ENCODE assay signal across 8 mouse cellular contexts in genomic region chr8:70352657-70353151, GRCm38 (mm10). TPM values are rescaled to one million over a fixed set of nuclear protein-coding genes. Genes with fewer than 3 reads are reported as not detected.
DNase-seq lines count a peak whose midpoint lies in the region; ATAC-seq and TF ChIP-seq lines count a peak whose summit lies in the region.

No protein-coding gene starts in this region.

- peak overlapping the region; percentile 99 for H3K9ac ChIP-seq in forebrain, embryonic 13.5 days
- H3K9ac ChIP-seq in kidney, embryonic 14.5 days (ENCODE audit: low read depth, low read length), result peak overlapping the region; percentile 99
- peak overlapping the region; percentile 96 for H3K9ac ChIP-seq in midbrain, embryonic 12.5 days (replicated peaks)

- DNase-seq in heart, adult 11 months, result peak; percentile 95
- no peak for DNase-seq in heart, postnatal 36 days
- DNase-seq in thymus, postnatal 36 days, result peak; percentile 52 to 72
- no peak for DNase-seq in frontal cortex, postnatal 25 days (ENCODE audit: low spot score in 2 of 2)

- no peak for TF ChIP-seq CTCF in E14TG2a.4 (conservative IDR thresholded peaks at IDR 0.05; ENCODE audit: low read length)

- H3K36me3 ChIP-seq in E14TG2a.4 (ENCODE audit: insufficient read depth, low read length), result peaks cover 45% of the 10 kb centered on the region
- peaks cover 29% of the 10 kb centered on the region for H3K36me3 ChIP-seq in forebrain, embryonic 13.5 days (ENCODE audit: poor library complexity, severe bottlenecking)
- peaks cover 24% of the 10 kb centered on the region for H3K36me3 ChIP-seq in kidney, embryonic 14.5 days (ENCODE audit: control insufficient read depth, insufficient read depth, low read length)
- H3K36me3 ChIP-seq in midbrain, embryonic 12.5 days, result peaks cover 11% of the 10 kb centered on the region; the same call in 1 of the 2 replicates

- no peaks in the 10 kb centered on the region for H3K9me3 ChIP-seq in E14TG2a.4 (ENCODE audit: low read length)
- no peaks in the 10 kb centered on the region for H3K9me3 ChIP-seq in forebrain, embryonic 13.5 days (replicated peaks)
- no peaks in the 10 kb centered on the region for H3K9me3 ChIP-seq in kidney, embryonic 14.5 days (ENCODE audit: control insufficient read depth, low read length)
- H3K9me3 ChIP-seq in midbrain, embryonic 12.5 days, result no peaks in the 10 kb centered on the region

- peaks cover 86% of the 10 kb centered on the region for H3K4me1 ChIP-seq in E14TG2a.4 (replicated peaks; ENCODE audit: low read depth, low read length)
- H3K4me1 ChIP-seq in forebrain, embryonic 13.5 days, result peaks cover 54% of the 10 kb centered on the region
- peaks cover 32% of the 10 kb centered on the region for H3K4me1 ChIP-seq in kidney, embryonic 14.5 days (ENCODE audit: control insufficient read depth, insufficient read depth, low read length)
- peaks cover 47% of the 10 kb centered on the region for H3K4me1 ChIP-seq in midbrain, embryonic 12.5 days

- H3K4me2 ChIP-seq in forebrain, embryonic 13.5 days, result peak overlapping the region; percentile 96
- H3K4me2 ChIP-seq in kidney, embryonic 14.5 days (replicated peaks; ENCODE audit: low read depth, low read length), result peak overlapping the region; percentile 98
- peak overlapping the region; percentile 99 for H3K4me2 ChIP-seq in midbrain, embryonic 12.5 days (replicated peaks)

- no peaks in the 10 kb centered on the region for H3K27me3 ChIP-seq in E14TG2a.4 (ENCODE audit: insufficient read depth, low read length)
- H3K27me3 ChIP-seq in forebrain, embryonic 13.5 days, result no peaks in the 10 kb centered on the region
- H3K27me3 ChIP-seq in kidney, embryonic 14.5 days (ENCODE audit: control insufficient read depth, insufficient read depth, low read length), result no peaks in the 10 kb centered on the region
- no peaks in the 10 kb centered on the region for H3K27me3 ChIP-seq in midbrain, embryonic 12.5 days

- peak overlapping the region; percentile 91 for H3K4me3 ChIP-seq in E14TG2a.4 (replicated peaks; ENCODE audit: low read length)
- peak overlapping the region; percentile 100 for H3K4me3 ChIP-seq in forebrain, embryonic 13.5 days
- H3K4me3 ChIP-seq in kidney, embryonic 14.5 days (ENCODE audit: low read length), result peak overlapping the region; percentile 96
- H3K4me3 ChIP-seq in midbrain, embryonic 12.5 days, result peak overlapping the region; percentile 97

- ATAC-seq in forebrain, embryonic 13.5 days, result peak; percentile 58
- peak; percentile 37 for ATAC-seq in kidney, embryonic 14.5 days (ENCODE audit: low FRiP score, low TSS enrichment)
- ATAC-seq in midbrain, embryonic 12.5 days (ENCODE audit: low FRiP score, low read depth), result peak; percentile 59

- 0% methylated on average over 61 of the region's 64 CpGs for WGBS in forebrain, embryonic 13.5 days
- under 1% methylated on average over 63 of the region's 64 CpGs for WGBS in kidney, embryonic 14.5 days
- 0% methylated on average over 53 of the region's 64 CpGs for WGBS in midbrain, embryonic 12.5 days

- peak overlapping the region; percentile 82 for H3K27ac ChIP-seq in forebrain, embryonic 13.5 days
- H3K27ac ChIP-seq in kidney, embryonic 14.5 days (ENCODE audit: low read depth, low read length), result peak overlapping the region; percentile 78
- peak overlapping the region; percentile 84 for H3K27ac ChIP-seq in midbrain, embryonic 12.5 days (replicated peaks)

- intact Hi-C loops in heart, postnatal 36 days (cut with DNase I), result no loop called here

RNA-seq across cellular contexts. Expression of gene Upf1, which starts 0.4 kb away (rescaled TPM):
- total RNA-seq in heart, postnatal 36 days (2021), result 10 to 100 TPM; 45.4 to 46.0 TPM
- polyA plus RNA-seq in forebrain, embryonic 13.5 days (2015; fragmentation: Nextera tagmentation; extraction: Ambion mirVana), result 14.2 and 16.3 TPM in 2 replicates
- 21.8 and 24.2 TPM in 2 replicates for polyA plus RNA-seq in kidney, embryonic 14.5 days (2014; fragmentation: Nextera tagmentation; extraction: Ambion mirVana)
- 32.8 and 38.0 TPM in 2 replicates for polyA plus RNA-seq in midbrain, embryonic 12.5 days (2016; fragmentation: Nextera tagmentation; extraction: Ambion mirVana)

RNA-seq across cellular contexts. Expression of gene Comp, which starts 20.7 kb away (rescaled TPM):
- 1 to 10 TPM; 4.3 to 5.6 TPM for total RNA-seq in heart, postnatal 36 days (2021)
- 0.18 and 0.35 TPM in 2 replicates for polyA plus RNA-seq in forebrain, embryonic 13.5 days (2015; fragmentation: Nextera tagmentation; extraction: Ambion mirVana)
- polyA plus RNA-seq in kidney, embryonic 14.5 days (2014; fragmentation: Nextera tagmentation; extraction: Ambion mirVana), result 0.14 and 0.26 TPM in 2 replicates
- polyA plus RNA-seq in midbrain, embryonic 12.5 days (2016; fragmentation: Nextera tagmentation; extraction: Ambion mirVana), result 0.23 TPM in 1 of 2 replicates, not detected in the other

RNA-seq across cellular contexts. Expression of gene Gdf1, which starts 23.1 kb away (rescaled TPM):
- not detected for total RNA-seq in heart, postnatal 36 days (2021)
- 0.89 and 2.5 TPM in 2 replicates for polyA plus RNA-seq in forebrain, embryonic 13.5 days (2015; fragmentation: Nextera tagmentation; extraction: Ambion mirVana)
- 7.6 and 7.9 TPM in 2 replicates for polyA plus RNA-seq in kidney, embryonic 14.5 days (2014; fragmentation: Nextera tagmentation; extraction: Ambion mirVana)
- polyA plus RNA-seq in midbrain, embryonic 12.5 days (2016; fragmentation: Nextera tagmentation; extraction: Ambion mirVana), result 3.7 and 4.5 TPM in 2 replicates

RNA-seq across cellular contexts. Expression of gene Cers1, which starts 37.1 kb away (rescaled TPM):
- total RNA-seq in heart, postnatal 36 days (2021), result under 1 TPM; 0.33 to 0.64 TPM
- polyA plus RNA-seq in forebrain, embryonic 13.5 days (2015; fragmentation: Nextera tagmentation; extraction: Ambion mirVana), result 18.2 and 20.1 TPM in 2 replicates
- polyA plus RNA-seq in kidney, embryonic 14.5 days (2014; fragmentation: Nextera tagmentation; extraction: Ambion mirVana), result 2.3 and 2.6 TPM in 2 replicates
- 15.3 and 17.1 TPM in 2 replicates for polyA plus RNA-seq in midbrain, embryonic 12.5 days (2016; fragmentation: Nextera tagmentation; extraction: Ambion mirVana)

RNA-seq across cellular contexts. Expression of gene Cope, which starts 50.4 kb away (rescaled TPM):
- total RNA-seq in heart, postnatal 36 days (2021), result 100 to 1,000 TPM; 157 TPM
- polyA plus RNA-seq in forebrain, embryonic 13.5 days (2015; fragmentation: Nextera tagmentation; extraction: Ambion mirVana), result 268 and 274 TPM in 2 replicates
- 322 and 327 TPM in 2 replicates for polyA plus RNA-seq in kidney, embryonic 14.5 days (2014; fragmentation: Nextera tagmentation; extraction: Ambion mirVana)
- polyA plus RNA-seq in midbrain, embryonic 12.5 days (2016; fragmentation: Nextera tagmentation; extraction: Ambion mirVana), result 222 and 235 TPM in 2 replicates

Comparison
In these comparisons a context has a peak if more than half of its experiments do, and no peak if none do; other contexts are left out.
1. DNase-seq: peak in heart, adult 11 months (single experiment) and thymus, postnatal 36 days (2 of 2); none in heart, postnatal 36 days (0 of 2) and frontal cortex, postnatal 25 days (0 of 2).
2. Peak in every context shown above with its lines, with median percentiles within 50 percentile points of each other: H3K4me3 ChIP-seq, ATAC-seq, H3K27ac ChIP-seq, H3K4me2 ChIP-seq and H3K9ac ChIP-seq.